Mouse (Mus musculus) ES-Bruce4 (cell line): ENCODE data around the gene Phpt1. TPM values are rescaled to one million over a fixed set of nuclear protein-coding genes. Genes with fewer than 3 reads are reported as not detected.

Source experiments
- H3K27ac ChIP-seq: 2 replicates; pipeline ENCODE4 v1.5.1; 2012; ENCODE audit warnings: low read length, inconsistent platforms; ENCODE audit not compliant: insufficient read depth
- H3K27me3 ChIP-seq: 2 replicates; pipeline ENCODE4 v1.6.1; 2012; ENCODE audit warnings: mild to moderate bottlenecking, low read length, inconsistent platforms; ENCODE audit not compliant: control insufficient read depth, poor library complexity, insufficient read depth, severe bottlenecking
- H3K36me3 ChIP-seq: 2 replicates; pipeline ENCODE4 v1.6.1; 2012; ENCODE audit warnings: inconsistent platforms, mild to moderate bottlenecking, low read length, moderate library complexity; ENCODE audit not compliant: control insufficient read depth, poor library complexity, insufficient read depth, severe bottlenecking
- H3K4me1 ChIP-seq: one replicate; pipeline ENCODE4 v1.8.1; 2011; ENCODE audit warnings: low read length; ENCODE audit not compliant: control insufficient read depth, insufficient read depth
- H3K4me3 ChIP-seq: 2 replicates; pipeline ENCODE4 v1.5.1; 2011; ENCODE audit warnings: low read depth, mild to moderate bottlenecking, low read length
- H3K9ac ChIP-seq: 2 replicates; pipeline ENCODE4 v1.6.1; 2012; ENCODE audit warnings: low read depth, mild to moderate bottlenecking, inconsistent platforms; ENCODE audit not compliant: poor library complexity, severe bottlenecking
- H3K9me3 ChIP-seq: replicated peaks from 2 replicates; pipeline ENCODE4 v1.6.1; 2012; ENCODE audit warnings: mild to moderate bottlenecking, low read length, inconsistent platforms; ENCODE audit not compliant: control insufficient read depth, poor library complexity, insufficient read depth, severe bottlenecking
- CTCF ChIP-seq: IDR thresholded peaks from one replicate; pipeline ENCODE4 v1.8.1; 2011; ENCODE audit warnings: low read depth, low read length
- EP300 ChIP-seq: IDR thresholded peaks from 2 replicates; pipeline ENCODE4 v1.6.1; 2011; ENCODE audit warnings: low read depth, low read length; ENCODE audit not compliant: insufficient read depth
- POLR2A ChIP-seq: IDR thresholded peaks from one replicate; pipeline ENCODE4 v1.8.1; 2011; ENCODE audit warnings: low read length; ENCODE audit not compliant: insufficient read depth
- polyA plus RNA-seq: library from polyadenylated mRNA; stranded (reverse); fragments of >200 nt; gene quantifications from 2 replicates; pipeline ENCODE4 v1.2.4, GENCODE M21; 2011; ENCODE audit warnings: low read depth; ENCODE audit not compliant: missing spikeins, insufficient read depth, insufficient read length

Gene Phpt1
- polyA plus RNA-seq, 1 experiment, result 37.0 TPM

GRCm38 (mm10) chr2:25571221-25571620, 3.8 kb downstream of the Phpt1 start:
- H3K27ac ChIP-seq, result no peak overlapping the region
- H3K4me1 ChIP-seq, result peaks cover 4% of the 10 kb centered on the region
- TF ChIP-seq CTCF, result no peak
- no peak for TF ChIP-seq POLR2A
- no peak for TF ChIP-seq EP300
- no peak overlapping the region for H3K9ac ChIP-seq
- H3K4me3 ChIP-seq, result no peak overlapping the region
- no peaks in the 10 kb centered on the region for H3K9me3 ChIP-seq
- H3K27me3 ChIP-seq, result no peaks in the 10 kb centered on the region
- no peaks in the 10 kb centered on the region for H3K36me3 ChIP-seq

- no peaks in the 10 kb centered on the region for H3K27me3 ChIP-seq
- no peak overlapping the region for H3K9ac ChIP-seq
- no peak overlapping the region for H3K4me3 ChIP-seq
- H3K27ac ChIP-seq, result no peak overlapping the region
- peaks cover 3% of the 10 kb centered on the region for H3K4me1 ChIP-seq
- no peak for TF ChIP-seq EP300
- TF ChIP-seq CTCF, result no peak
- TF ChIP-seq POLR2A, result no peak
- H3K36me3 ChIP-seq, result no peaks in the 10 kb centered on the region
- no peaks in the 10 kb centered on the region for H3K9me3 ChIP-seq
These were observed 5.7 kb downstream of the Phpt1 start for GRCm38 (mm10) chr2:25569323-25569722.

- Histone ChIP-seq H3K9me3 (no peaks in the 10 kb centered on the region), H3K4me1 (peaks cover 3% of the 10 kb centered on the region), H3K27me3 (no peaks in the 10 kb centered on the region), H3K36me3 (0 out of 2 replicates have a peak, but pooled peaks cover 2% of the 10 kb centered on the region), H3K27ac (no peak overlapping the region), H3K4me3 (no peak overlapping the region), H3K9ac (no peak overlapping the region)
- no peak for TF ChIP-seq EP300
- no peak for TF ChIP-seq CTCF
- no peak for TF ChIP-seq POLR2A
These were observed 6.5 kb downstream of the Phpt1 start for GRCm38 (mm10) chr2:25568473-25569019.

- H3K27me3 ChIP-seq, result no peaks in the 10 kb centered on the region
- no peak for TF ChIP-seq CTCF
- TF ChIP-seq POLR2A, result no peak
- no peak for TF ChIP-seq EP300
- H3K9me3 ChIP-seq, result no peaks in the 10 kb centered on the region
- no peak overlapping the region for H3K27ac ChIP-seq
- H3K4me1 ChIP-seq, result peaks cover 3% of the 10 kb centered on the region
- no peak overlapping the region for H3K9ac ChIP-seq
- peaks cover 15% of the 10 kb centered on the region for H3K36me3 ChIP-seq
- no peak overlapping the region for H3K4me3 ChIP-seq
These were observed 8.5 kb downstream of the Phpt1 start for GRCm38 (mm10) chr2:25566558-25566957.

- Histone ChIP-seq H3K9ac (no peak overlapping the region), H3K4me3 (no peak overlapping the region), H3K27me3 (no peaks in the 10 kb centered on the region), H3K9me3 (no peaks in the 10 kb centered on the region), H3K27ac (no peak overlapping the region), H3K36me3 (peaks cover 18% of the 10 kb centered on the region), H3K4me1 (peaks cover 3% of the 10 kb centered on the region)
- TF ChIP-seq POLR2A, result no peak
- no peak for TF ChIP-seq CTCF
- no peak for TF ChIP-seq EP300
These were observed 9.3 kb downstream of the Phpt1 start for GRCm38 (mm10) chr2:25565741-25566140.

- H3K36me3 ChIP-seq, result peaks cover 25% of the 10 kb centered on the region
- H3K4me1 ChIP-seq, result no peaks in the 10 kb centered on the region
- no peak for TF ChIP-seq POLR2A
- H3K4me3 ChIP-seq, result no peak overlapping the region
- H3K27me3 ChIP-seq, result no peaks in the 10 kb centered on the region
- no peak overlapping the region for H3K27ac ChIP-seq
- no peak overlapping the region for H3K9ac ChIP-seq
- H3K9me3 ChIP-seq, result no peaks in the 10 kb centered on the region
These were observed 13.1 kb downstream of the Phpt1 start for GRCm38 (mm10) chr2:25561946-25562345.
